Mouse (Mus musculus) ES-E14 (cell line): ENCODE data around the gene Grid1. TPM values are rescaled to one million over a fixed set of nuclear protein-coding genes. Genes with fewer than 3 reads are reported as not detected.

Experiments used
- DNase-seq: peaks from one replicate; pipeline ENCODE4 v3.0.0-alpha.2; 2013; ENCODE audit warnings: low read depth, low spot score
- H3K27ac ChIP-seq: 2 replicates; pipeline ENCODE4 v1.5.1; 2012; ENCODE audit warnings: low read depth, mild to moderate bottlenecking, low read length, moderate library complexity, mixed read lengths; ENCODE audit not compliant: poor library complexity, insufficient read depth, severe bottlenecking
- H3K36me3 ChIP-seq: 2 replicates; pipeline ENCODE4 v1.6.1; 2012; ENCODE audit warnings: mild to moderate bottlenecking, low read length, moderate library complexity, mixed read lengths; ENCODE audit not compliant: control insufficient read depth, poor library complexity, insufficient read depth, severe bottlenecking
- H3K4me1 ChIP-seq, 2 experiments: fragments of 150-350 bp in 1 of 2; sonication (generic) in 1 of 2; 2 replicates each; pipeline ENCODE4 v1.6.1; 2012; ENCODE audit warnings: low read length in 2 of 2, mild to moderate bottlenecking in 1 of 2, mixed read lengths in 1 of 2; ENCODE audit not compliant: control insufficient read depth in 2 of 2, insufficient read depth in 2 of 2, poor library complexity in 1 of 2
- H3K4me3 ChIP-seq, 2 experiments: fragments of 150-350 bp in 1 of 2; sonication (generic) in 1 of 2; 2 replicates each; pipeline ENCODE4 v1.5.1; 2012; ENCODE audit warnings: low read length in 2 of 2, low read depth in 1 of 2, mild to moderate bottlenecking in 1 of 2, mixed read lengths in 1 of 2; ENCODE audit not compliant: insufficient read depth in 1 of 2, poor library complexity in 1 of 2, severe bottlenecking in 1 of 2
- H3K9ac ChIP-seq: 2 replicates; pipeline ENCODE4 v1.6.1; 2012; ENCODE audit warnings: low read depth, mild to moderate bottlenecking, low read length, mixed read lengths; ENCODE audit not compliant: poor library complexity, insufficient read depth, severe bottlenecking
- H3K9me3 ChIP-seq: fragments of 150-350 bp; sonication (generic); 2 replicates; pipeline ENCODE4 v1.6.1; 2012; ENCODE audit warnings: low read depth, mild to moderate bottlenecking, low read length; ENCODE audit not compliant: control insufficient read depth, insufficient read depth
- CHD2 ChIP-seq: IDR thresholded peaks from 2 replicates; pipeline ENCODE4 v1.6.1; 2014; ENCODE audit warnings: mild to moderate bottlenecking, low read depth, low read length, inconsistent platforms
- HCFC1 ChIP-seq: IDR thresholded peaks from 2 replicates; pipeline ENCODE4 v1.6.1; 2012; ENCODE audit warnings: low read length, inconsistent platforms, borderline replicate concordance; ENCODE audit not compliant: insufficient read depth
- MAFK ChIP-seq: IDR thresholded peaks from 2 replicates; pipeline ENCODE4 v1.6.1; 2014; ENCODE audit warnings: mild to moderate bottlenecking, low read depth, low read length, inconsistent platforms; ENCODE audit not compliant: insufficient read depth
- ZC3H11A ChIP-seq: IDR thresholded peaks from 2 replicates; pipeline ENCODE4 v1.6.1; 2012; ENCODE audit warnings: low read depth, mild to moderate bottlenecking, inconsistent platforms, low read length, borderline replicate concordance
- ZNF384 ChIP-seq: IDR thresholded peaks from 2 replicates; pipeline ENCODE4 v1.6.1; 2012; ENCODE audit warnings: low read depth, low read length, inconsistent platforms
- in situ Hi-C, 2 experiments: fragments of 600-800 bp; cut with MboI; formaldehyde crosslinking; loops; one replicate each; pipeline ENCODE4 v1.15.1; 2025; ENCODE audit warnings: low sequenced_read_pairs in 2 of 2, inconsistent platforms in 1 of 2; ENCODE audit not compliant: unreplicated experiment in 2 of 2
- total RNA-seq: library from RNA; depleted of rRNA; stranded (reverse); fragments of 300-350 nt; gene quantifications from 2 replicates; pipeline ENCODE4 v1.2.3, GENCODE M21; 2012

The Grid1 gene
- total RNA-seq, 1 experiment, result 0.54 TPM

- DNase-seq, result no peak
Measured at GRCm38 (mm10) chr14:35468254-35468653, 648.3 kb downstream of the Grid1 start.

GRCm38 (mm10) chr14:35486017-35486416 is 666.1 kb downstream of the Grid1 start:
- Histone ChIP-seq H3K27ac (no peak overlapping the region), H3K9ac (no peak overlapping the region), H3K4me1 (no peaks in the 10 kb centered on the region), H3K9me3 (no peaks in the 10 kb centered on the region), H3K36me3 (no peaks in the 10 kb centered on the region), H3K4me3 (no peak overlapping the region)
- TF ChIP-seq HCFC1 (no peak), CHD2 (no peak)
- in situ Hi-C loops, result no loop called here
- no peak for DNase-seq

More at GRCm38 (mm10) chr14:35468254-35468653, 648.3 kb downstream of the Grid1 start:
- no peaks in the 10 kb centered on the region for H3K4me1 ChIP-seq
- H3K36me3 ChIP-seq, result no peaks in the 10 kb centered on the region
- no peak overlapping the region for H3K4me3 ChIP-seq
- H3K27ac ChIP-seq, result no peak overlapping the region
- H3K9me3 ChIP-seq, result no peaks in the 10 kb centered on the region
- in situ Hi-C loops, result no loop called here
- TF ChIP-seq MAFK (no peak), ZC3H11A (no peak), HCFC1 (no peak), CHD2 (no peak), ZNF384 (no peak)
- H3K9ac ChIP-seq, result no peak overlapping the region

GRCm38 (mm10) chr14:35502324-35502723 is 682.4 kb downstream of the Grid1 start:
- no peak for DNase-seq
- in situ Hi-C loops, result no loop called here
- Histone ChIP-seq H3K9ac (no peak overlapping the region), H3K4me3 (no peak overlapping the region), H3K4me1 (no peaks in the 10 kb centered on the region), H3K9me3 (no peaks in the 10 kb centered on the region), H3K27ac (no peak overlapping the region), H3K36me3 (no peaks in the 10 kb centered on the region)
- TF ChIP-seq HCFC1, result no peak
- TF ChIP-seq MAFK, result no peak
- TF ChIP-seq ZNF384, result no peak
- no peak for TF ChIP-seq ZC3H11A
- TF ChIP-seq CHD2, result no peak

- H3K9me3 ChIP-seq, result no peaks in the 10 kb centered on the region
- in situ Hi-C loops, result no loop called here
Measured at GRCm38 (mm10) chr14:35519402-35519801, 699.5 kb downstream of the Grid1 start.

GRCm38 (mm10) chr14:35538835-35539234 is 718.9 kb downstream of the Grid1 start:
- H3K36me3 ChIP-seq, result no peaks in the 10 kb centered on the region
- no peak overlapping the region for H3K4me3 ChIP-seq
- no peaks in the 10 kb centered on the region for H3K4me1 ChIP-seq
- no peak overlapping the region for H3K27ac ChIP-seq
- H3K9me3 ChIP-seq, result no peaks in the 10 kb centered on the region
- DNase-seq, result no peak
- no peak overlapping the region for H3K9ac ChIP-seq
- no peak for TF ChIP-seq ZNF384
- TF ChIP-seq HCFC1, result no peak
- TF ChIP-seq MAFK, result no peak
- TF ChIP-seq CHD2, result no peak
- no peak for TF ChIP-seq ZC3H11A
- in situ Hi-C loops, result no loop called here

More at GRCm38 (mm10) chr14:35519402-35519801, 699.5 kb downstream of the Grid1 start:
- no peaks in the 10 kb centered on the region for H3K4me1 ChIP-seq
- no peak for DNase-seq
- H3K4me3 ChIP-seq, result no peak overlapping the region
- H3K36me3 ChIP-seq, result no peaks in the 10 kb centered on the region
- no peak for TF ChIP-seq CHD2
- no peak for TF ChIP-seq ZC3H11A
- no peak for TF ChIP-seq MAFK
- TF ChIP-seq ZNF384, result no peak
- no peak for TF ChIP-seq HCFC1
- no peak overlapping the region for H3K27ac ChIP-seq
- H3K9ac ChIP-seq, result no peak overlapping the region
